Mouse (Mus musculus): ENCODE data around the gene Kif22. TPM values are rescaled to one million over a fixed set of nuclear protein-coding genes. Genes with fewer than 3 reads are reported as not detected.

The Kif22 gene
- polyA plus RNA-seq, 1 experiment from 2014 or later: 80.4 TPM

DNA sequence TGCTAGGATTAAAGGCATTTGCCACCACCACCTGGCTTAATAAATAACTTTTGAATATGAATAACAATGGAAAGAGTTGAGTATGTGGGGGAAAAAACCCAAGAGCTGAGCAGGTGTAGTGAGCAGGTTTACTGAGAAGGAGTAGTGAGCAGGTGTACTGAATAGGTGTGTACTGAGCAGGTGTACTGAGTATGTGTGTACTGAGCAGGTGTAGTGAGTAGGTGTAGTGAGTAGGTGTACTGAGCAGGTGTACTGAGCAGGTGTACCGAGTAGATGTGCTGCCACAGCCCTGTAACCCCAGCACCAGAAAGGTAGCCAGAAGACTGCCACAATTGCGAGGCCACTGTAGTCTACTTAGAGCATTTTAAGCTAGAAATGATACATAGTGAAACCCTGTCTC lies 42.5 kb upstream of the Kif22 start:
- Histone ChIP-seq H3K9me3 (replicated peaks; ENCODE audit: control insufficient read depth, low read length) (no peaks in the 10 kb centered on the region), H3K27me3 (ENCODE audit: control insufficient read depth, insufficient read depth, low read length) (no peaks in the 10 kb centered on the region), H3K36me3 (ENCODE audit: control insufficient read depth, insufficient read depth) (no peaks in the 10 kb centered on the region), H3K9ac (ENCODE audit: low read length) (no peak overlapping the region), H3K4me1 (ENCODE audit: control insufficient read depth, insufficient read depth, low read length) (peaks cover 6% of the 10 kb centered on the region), H3K27ac (ENCODE audit: low read length) (no peak overlapping the region), H3K4me2 (ENCODE audit: low read depth, low read length) (no peak overlapping the region), H3K4me3 (ENCODE audit: low read length) (no peak overlapping the region)
- ATAC-seq (replicated peaks; ENCODE audit: extremely low read depth, insufficient read depth, low FRiP score): no peak
- WGBS: 87% methylated on average over 2 of the region's 2 CpGs

DNA sequence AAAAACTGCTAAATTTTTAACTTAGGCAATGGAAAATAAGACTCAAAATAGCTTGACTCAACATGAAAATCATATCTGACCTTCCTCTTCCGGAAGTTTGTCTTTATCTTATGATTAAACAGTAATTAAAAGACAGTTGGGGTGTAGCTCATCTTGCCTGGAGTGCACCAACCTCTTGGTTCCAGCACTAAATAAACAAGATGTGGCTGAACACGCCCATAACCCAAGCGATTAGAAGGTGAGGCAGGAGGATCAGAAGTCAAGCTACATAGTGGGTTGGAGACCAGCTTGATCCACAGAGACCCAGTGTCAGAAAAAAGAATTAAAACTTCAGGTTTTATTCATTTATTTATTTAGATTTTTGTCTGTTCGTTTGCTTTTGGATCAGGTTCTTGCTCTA lies 41.4 kb upstream of the Kif22 start:
- no peak for ATAC-seq (replicated peaks; ENCODE audit: extremely low read depth, insufficient read depth, low FRiP score)
- no peaks in the 10 kb centered on the region for H3K27me3 ChIP-seq (ENCODE audit: control insufficient read depth, insufficient read depth, low read length)
- no peak overlapping the region for H3K27ac ChIP-seq (ENCODE audit: low read length)
- no peaks in the 10 kb centered on the region for H3K9me3 ChIP-seq (replicated peaks; ENCODE audit: control insufficient read depth, low read length)
- H3K9ac ChIP-seq (ENCODE audit: low read length): no peak overlapping the region
- 81% methylated on average over 4 of the region's 4 CpGs for WGBS
- no peak overlapping the region for H3K4me2 ChIP-seq (ENCODE audit: low read depth, low read length)
- H3K4me1 ChIP-seq (ENCODE audit: control insufficient read depth, insufficient read depth, low read length): peaks cover 2% of the 10 kb centered on the region; the same call in 1 of the 2 replicates
- no peak overlapping the region for H3K4me3 ChIP-seq (ENCODE audit: low read length)
- no peaks in the 10 kb centered on the region for H3K36me3 ChIP-seq (ENCODE audit: control insufficient read depth, insufficient read depth)

DNA sequence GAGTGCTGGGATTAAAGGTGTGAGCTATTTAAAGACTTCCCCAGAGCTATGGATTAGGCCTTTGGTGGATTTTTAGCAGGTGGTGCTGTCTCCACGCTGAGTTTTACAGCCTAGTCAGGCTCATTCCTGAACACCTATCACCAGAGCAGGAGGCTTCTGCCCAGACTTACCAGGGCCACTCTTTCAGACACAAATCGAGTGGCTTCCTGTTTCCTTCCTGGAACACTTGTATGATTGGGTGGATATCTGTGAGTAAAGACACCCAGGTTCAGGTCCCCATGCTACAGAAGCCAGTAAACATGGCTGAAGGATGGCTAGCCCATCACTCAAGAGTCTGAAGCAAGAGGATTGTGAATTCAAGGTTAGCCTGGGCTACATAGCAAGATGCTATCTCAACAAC lies 40.7 kb upstream of the Kif22 start:
- Histone ChIP-seq H3K4me1 (ENCODE audit: control insufficient read depth, insufficient read depth, low read length) (no peaks in the 10 kb centered on the region), H3K27me3 (ENCODE audit: control insufficient read depth, insufficient read depth, low read length) (no peaks in the 10 kb centered on the region), H3K9me3 (replicated peaks; ENCODE audit: control insufficient read depth, low read length) (no peaks in the 10 kb centered on the region), H3K9ac (ENCODE audit: low read length) (no peak overlapping the region), H3K36me3 (ENCODE audit: control insufficient read depth, insufficient read depth) (no peaks in the 10 kb centered on the region), H3K4me2 (ENCODE audit: low read depth, low read length) (no peak overlapping the region), H3K27ac (ENCODE audit: low read length) (no peak overlapping the region), H3K4me3 (ENCODE audit: low read length) (no peak overlapping the region)
- ATAC-seq (replicated peaks; ENCODE audit: extremely low read depth, insufficient read depth, low FRiP score): no peak
- 37% methylated on average over 2 of the region's 2 CpGs for WGBS

DNA sequence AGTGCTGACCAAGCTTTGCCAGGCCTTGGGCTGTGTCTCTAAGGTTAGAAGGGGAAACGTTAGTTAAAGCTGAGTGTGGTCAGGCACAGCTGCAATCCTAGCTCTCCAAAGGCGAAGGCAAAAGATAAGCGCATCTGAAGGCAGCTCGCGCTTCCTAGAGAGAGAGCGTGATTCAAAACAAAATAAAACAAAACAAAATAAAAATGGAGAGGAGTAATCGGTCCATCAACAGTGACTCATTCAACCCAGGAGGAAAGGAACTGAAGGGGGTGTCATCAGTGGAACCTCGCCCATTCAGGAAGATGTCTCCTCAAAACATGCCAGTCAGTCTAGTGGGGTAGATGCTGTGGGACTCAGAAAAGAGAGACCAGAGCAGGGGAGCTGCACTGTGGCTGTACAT lies 40.0 kb upstream of the Kif22 start:
- no peak for ATAC-seq (replicated peaks; ENCODE audit: extremely low read depth, insufficient read depth, low FRiP score)
- H3K4me1 ChIP-seq (ENCODE audit: control insufficient read depth, insufficient read depth, low read length): no peaks in the 10 kb centered on the region
- no peaks in the 10 kb centered on the region for H3K9me3 ChIP-seq (replicated peaks; ENCODE audit: control insufficient read depth, low read length)
- H3K9ac ChIP-seq (ENCODE audit: low read length): no peak overlapping the region
- WGBS: 58% methylated on average over 8 of the region's 8 CpGs
- H3K27ac ChIP-seq (ENCODE audit: low read length): no peak overlapping the region
- no peaks in the 10 kb centered on the region for H3K27me3 ChIP-seq (ENCODE audit: control insufficient read depth, insufficient read depth, low read length)
- no peak overlapping the region for H3K4me2 ChIP-seq (ENCODE audit: low read depth, low read length)
- H3K36me3 ChIP-seq (ENCODE audit: control insufficient read depth, insufficient read depth): no peaks in the 10 kb centered on the region
- H3K4me3 ChIP-seq (ENCODE audit: low read length): no peak overlapping the region

DNA sequence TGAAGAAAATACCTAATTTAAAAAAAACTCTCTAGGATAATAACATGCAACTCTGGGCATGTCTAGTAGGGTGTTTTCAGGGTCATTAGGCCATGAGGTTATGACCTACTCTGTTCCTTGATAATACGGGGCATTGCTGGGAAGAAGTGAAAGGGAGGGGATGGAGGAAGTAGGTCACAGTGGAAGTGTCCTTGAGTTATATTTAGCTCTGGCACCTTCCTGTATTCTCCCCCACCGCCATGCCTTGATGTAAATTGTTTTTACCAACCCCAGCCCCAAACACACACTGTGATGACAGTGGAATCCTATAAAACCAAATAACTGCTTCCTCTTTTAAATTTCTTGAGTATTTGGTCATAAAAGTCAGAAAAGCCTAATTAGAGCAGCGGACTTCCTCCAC lies 37.8 kb upstream of the Kif22 start:
- ATAC-seq (replicated peaks; ENCODE audit: extremely low read depth, insufficient read depth, low FRiP score): no peak
- Histone ChIP-seq H3K9me3 (replicated peaks; ENCODE audit: control insufficient read depth, low read length) (no peaks in the 10 kb centered on the region), H3K9ac (ENCODE audit: low read length) (no peak overlapping the region), H3K36me3 (ENCODE audit: control insufficient read depth, insufficient read depth) (no peaks in the 10 kb centered on the region), H3K4me1 (ENCODE audit: control insufficient read depth, insufficient read depth, low read length) (no peaks in the 10 kb centered on the region), H3K27ac (ENCODE audit: low read length) (no peak overlapping the region), H3K4me2 (ENCODE audit: low read depth, low read length) (no peak overlapping the region), H3K4me3 (ENCODE audit: low read length) (no peak overlapping the region), H3K27me3 (ENCODE audit: control insufficient read depth, insufficient read depth, low read length) (no peaks in the 10 kb centered on the region)
- WGBS: 51% methylated on average over 3 of the region's 3 CpGs

DNA sequence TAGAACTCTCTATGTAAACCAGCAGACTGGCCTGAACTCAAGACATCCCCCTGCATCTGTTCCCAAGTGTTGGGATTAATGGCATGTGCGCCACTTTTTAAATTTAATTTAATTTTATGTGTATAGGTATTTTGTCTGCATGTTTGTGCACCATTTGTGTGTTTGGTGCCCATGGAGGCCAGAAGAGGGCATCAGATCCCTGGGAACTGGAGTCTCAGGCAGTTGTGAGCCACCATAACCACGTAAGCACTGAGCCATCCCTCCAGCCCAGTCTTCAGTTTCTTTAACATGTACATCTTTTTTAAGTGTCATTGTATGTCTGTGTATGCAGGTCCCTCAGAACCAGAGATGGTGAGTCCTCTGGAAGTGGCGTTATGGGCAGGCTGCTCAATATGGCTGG lies 35.4 kb upstream of the Kif22 start:
- H3K9ac ChIP-seq (ENCODE audit: low read length): no peak overlapping the region
- H3K27ac ChIP-seq (ENCODE audit: low read length): no peak overlapping the region
- H3K9me3 ChIP-seq (replicated peaks; ENCODE audit: control insufficient read depth, low read length): no peaks in the 10 kb centered on the region
- no peak overlapping the region for H3K4me3 ChIP-seq (ENCODE audit: low read length)
- H3K4me1 ChIP-seq (ENCODE audit: control insufficient read depth, insufficient read depth, low read length): no peaks in the 10 kb centered on the region; the same call in 1 of the 2 replicates
- no peak for ATAC-seq (replicated peaks; ENCODE audit: extremely low read depth, insufficient read depth, low FRiP score)
- no peaks in the 10 kb centered on the region for H3K36me3 ChIP-seq (ENCODE audit: control insufficient read depth, insufficient read depth)
- H3K4me2 ChIP-seq (ENCODE audit: low read depth, low read length): no peak overlapping the region
- 84% methylated on average over 3 of the region's 3 CpGs for WGBS
- H3K27me3 ChIP-seq (ENCODE audit: control insufficient read depth, insufficient read depth, low read length): no peaks in the 10 kb centered on the region

DNA sequence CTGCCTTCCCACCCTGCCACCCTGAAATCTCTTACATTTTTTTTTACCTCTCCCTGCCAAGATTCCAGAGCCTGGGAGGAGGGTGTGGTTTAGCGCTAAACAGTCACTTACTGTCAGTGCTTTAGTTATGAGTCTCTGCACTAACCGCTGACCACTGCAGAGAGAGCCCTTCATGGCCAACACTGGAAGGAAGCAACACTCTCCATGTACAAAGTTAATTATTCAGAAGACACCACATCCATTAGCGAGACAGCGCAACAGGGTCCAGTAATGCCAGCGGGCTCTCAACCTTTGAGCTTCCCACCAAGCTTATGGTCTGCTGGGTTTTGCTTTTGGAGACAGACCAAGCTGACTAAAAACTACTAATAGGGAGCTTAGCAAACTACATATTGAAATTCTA lies 33.9 kb upstream of the Kif22 start:
- no peak for ATAC-seq (replicated peaks; ENCODE audit: extremely low read depth, insufficient read depth, low FRiP score)

DNA sequence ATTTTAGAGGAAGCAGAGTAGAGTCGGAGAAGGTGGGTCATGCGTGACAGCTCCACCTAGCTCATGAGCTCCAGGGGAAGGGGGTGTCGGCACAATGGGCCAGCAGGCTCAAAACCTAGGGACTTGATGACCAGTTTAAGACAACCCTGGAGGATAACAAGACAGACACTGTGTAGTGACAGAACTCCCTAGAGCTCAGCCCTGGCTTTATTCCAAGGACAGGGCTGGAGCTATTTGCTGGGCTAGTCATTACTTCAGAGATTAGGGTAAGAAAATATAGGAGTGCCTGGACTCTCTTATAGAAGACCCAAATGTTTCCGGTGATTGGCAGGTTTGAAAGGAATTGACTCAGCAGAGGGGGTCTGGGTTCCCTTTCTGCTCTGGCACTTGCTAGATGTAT lies 30.9 kb upstream of the Kif22 start:
- Histone ChIP-seq H3K9ac (ENCODE audit: low read length) (no peak overlapping the region), H3K27ac (ENCODE audit: low read length) (no peak overlapping the region), H3K4me3 (ENCODE audit: low read length) (no peak overlapping the region), H3K4me2 (ENCODE audit: low read depth, low read length) (no peak overlapping the region), H3K9me3 (replicated peaks; ENCODE audit: control insufficient read depth, low read length) (no peaks in the 10 kb centered on the region), H3K27me3 (ENCODE audit: control insufficient read depth, insufficient read depth, low read length) (no peaks in the 10 kb centered on the region), H3K4me1 (ENCODE audit: control insufficient read depth, insufficient read depth, low read length) (no peaks in the 10 kb centered on the region; the same call in 1 of the 2 replicates), H3K36me3 (ENCODE audit: control insufficient read depth, insufficient read depth) (no peaks in the 10 kb centered on the region)
- no peak for ATAC-seq (replicated peaks; ENCODE audit: extremely low read depth, insufficient read depth, low FRiP score)
- WGBS: 76% methylated on average over 4 of the region's 4 CpGs

More for the DNA sequence above, 33.9 kb upstream of the Kif22 start:
- Histone ChIP-seq H3K27ac (ENCODE audit: low read length) (no peak overlapping the region), H3K36me3 (ENCODE audit: control insufficient read depth, insufficient read depth) (no peaks in the 10 kb centered on the region), H3K4me3 (ENCODE audit: low read length) (no peak overlapping the region), H3K9ac (ENCODE audit: low read length) (no peak overlapping the region), H3K4me1 (ENCODE audit: control insufficient read depth, insufficient read depth, low read length) (no peaks in the 10 kb centered on the region; the same call in 1 of the 2 replicates), H3K4me2 (ENCODE audit: low read depth, low read length) (no peak overlapping the region), H3K27me3 (ENCODE audit: control insufficient read depth, insufficient read depth, low read length) (no peaks in the 10 kb centered on the region), H3K9me3 (replicated peaks; ENCODE audit: control insufficient read depth, low read length) (no peaks in the 10 kb centered on the region)
- WGBS: 79% methylated on average over 5 of the region's 5 CpGs

DNA sequence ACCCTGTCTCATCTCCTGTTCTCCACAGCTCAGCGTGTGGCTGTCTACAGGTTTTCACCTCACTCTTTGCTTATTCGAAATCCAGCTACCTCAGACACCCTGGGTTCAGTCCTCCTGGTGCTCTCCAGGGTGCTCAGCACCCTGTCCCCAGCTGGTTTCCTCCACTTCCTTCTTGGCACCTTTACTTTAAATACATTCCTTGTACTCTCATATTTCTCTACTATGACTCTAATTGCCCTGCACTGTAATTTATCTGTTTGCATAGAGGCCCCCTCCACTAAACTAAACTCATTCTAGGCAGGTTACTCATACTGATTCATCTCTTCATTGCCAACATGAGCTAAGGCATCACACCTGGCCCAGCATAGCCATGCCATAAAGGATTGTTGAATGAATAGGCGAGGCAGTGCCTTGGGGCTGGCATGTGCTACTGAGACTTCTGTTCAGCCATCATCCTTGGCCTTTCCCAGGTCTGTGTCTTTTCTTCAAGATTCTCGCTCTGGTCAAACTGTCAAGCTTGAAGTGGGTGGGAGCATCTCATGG lies 28.7 kb upstream of the Kif22 start:
- Histone ChIP-seq H3K9me3 (replicated peaks; ENCODE audit: control insufficient read depth, low read length) (no peaks in the 10 kb centered on the region), H3K9ac (ENCODE audit: low read length) (no peak overlapping the region), H3K4me2 (ENCODE audit: low read depth, low read length) (no peak overlapping the region), H3K4me3 (ENCODE audit: low read length) (no peak overlapping the region), H3K4me1 (ENCODE audit: control insufficient read depth, insufficient read depth, low read length) (no peaks in the 10 kb centered on the region; the same call in 1 of the 2 replicates), H3K36me3 (ENCODE audit: control insufficient read depth, insufficient read depth) (no peaks in the 10 kb centered on the region), H3K27me3 (ENCODE audit: control insufficient read depth, insufficient read depth, low read length) (no peaks in the 10 kb centered on the region), H3K27ac (ENCODE audit: low read length) (no peak overlapping the region)
- no peak for ATAC-seq (replicated peaks; ENCODE audit: extremely low read depth, insufficient read depth, low FRiP score)
- WGBS: 72% methylated on average over 4 of the region's 4 CpGs

Measured in heart, embryonic 16.5 days (tissue).